Mouse (Mus musculus): ENCODE measurements around the gene Cdyl2. TPM values are rescaled to one million over a fixed set of nuclear protein-coding genes. Genes with fewer than 3 reads are reported as not detected.

Cdyl2 gene
- polyA plus RNA-seq, 1 experiment, result 4.2 TPM

- H3K27ac ChIP-seq (ENCODE audit: insufficient read depth, low read length), result no peak overlapping the region
- H3K4me3 ChIP-seq (ENCODE audit: insufficient read depth, low read length), result no peak overlapping the region
- H3K4me1 ChIP-seq (ENCODE audit: control insufficient read depth, insufficient read depth, low read length), result 0 out of 2 replicates have a peak, but pooled peaks cover 2% of the 10 kb centered on the region
- TF ChIP-seq POLR2A (IDR thresholded peaks at IDR 0.05; ENCODE audit: extremely low read depth, insufficient read depth, low read length) (no peak), CTCF (IDR thresholded peaks at IDR 0.05; ENCODE audit: extremely low read depth, insufficient read depth, low read length) (no peak)
Measured at GRCm38 (mm10) chr8:116735306-116735705, 2.5 kb upstream of the Cdyl2 start.

GRCm38 (mm10) chr8:116734176-116734575, 1.4 kb upstream of the Cdyl2 start:
- Histone ChIP-seq H3K27ac (ENCODE audit: insufficient read depth, low read length) (no peak overlapping the region), H3K4me3 (ENCODE audit: insufficient read depth, low read length) (no peak overlapping the region; the same call in 1 of the 2 replicates), H3K4me1 (ENCODE audit: control insufficient read depth, insufficient read depth, low read length) (0 out of 2 replicates have a peak, but pooled peaks cover 2% of the 10 kb centered on the region)
- no peak for TF ChIP-seq CTCF (IDR thresholded peaks at IDR 0.05; ENCODE audit: extremely low read depth, insufficient read depth, low read length)
- no peak for TF ChIP-seq POLR2A (IDR thresholded peaks at IDR 0.05; ENCODE audit: extremely low read depth, insufficient read depth, low read length)

- Histone ChIP-seq H3K4me3 (ENCODE audit: insufficient read depth, low read length) (peak overlapping the region; percentile 53), H3K4me1 (ENCODE audit: control insufficient read depth, insufficient read depth, low read length) (0 out of 2 replicates have a peak, but pooled peaks cover 2% of the 10 kb centered on the region), H3K27ac (ENCODE audit: insufficient read depth, low read length) (no peak overlapping the region)
- TF ChIP-seq POLR2A (IDR thresholded peaks at IDR 0.05; ENCODE audit: extremely low read depth, insufficient read depth, low read length), result no peak
- TF ChIP-seq CTCF (IDR thresholded peaks at IDR 0.05; ENCODE audit: extremely low read depth, insufficient read depth, low read length), result no peak
Measured at GRCm38 (mm10) chr8:116733648-116734014, 840 bp upstream of the Cdyl2 start.

- no peak for TF ChIP-seq POLR2A (IDR thresholded peaks at IDR 0.05; ENCODE audit: extremely low read depth, insufficient read depth, low read length)
- TF ChIP-seq CTCF (IDR thresholded peaks at IDR 0.05; ENCODE audit: extremely low read depth, insufficient read depth, low read length), result no peak
Measured at GRCm38 (mm10) chr8:116731976-116732683, 661 bp downstream of the Cdyl2 start.

GRCm38 (mm10) chr8:116721451-116721850, 11.3 kb downstream of the Cdyl2 start:
- no peak overlapping the region for H3K4me3 ChIP-seq (ENCODE audit: insufficient read depth, low read length)
- H3K27ac ChIP-seq (ENCODE audit: insufficient read depth, low read length), result no peak overlapping the region
- no peaks in the 10 kb centered on the region for H3K4me1 ChIP-seq (ENCODE audit: control insufficient read depth, insufficient read depth, low read length)
- TF ChIP-seq POLR2A (IDR thresholded peaks at IDR 0.05; ENCODE audit: extremely low read depth, insufficient read depth, low read length), result no peak
- TF ChIP-seq CTCF (IDR thresholded peaks at IDR 0.05; ENCODE audit: extremely low read depth, insufficient read depth, low read length), result no peak

More at GRCm38 (mm10) chr8:116731976-116732683, 661 bp downstream of the Cdyl2 start:
- peak overlapping the region; percentile 53 for H3K4me3 ChIP-seq (ENCODE audit: insufficient read depth, low read length)
- H3K27ac ChIP-seq (ENCODE audit: insufficient read depth, low read length), result no peak overlapping the region
- 0 out of 2 replicates have a peak, but pooled peaks cover 2% of the 10 kb centered on the region for H3K4me1 ChIP-seq (ENCODE audit: control insufficient read depth, insufficient read depth, low read length)

- Histone ChIP-seq H3K27ac (ENCODE audit: insufficient read depth, low read length) (no peak overlapping the region), H3K4me3 (ENCODE audit: insufficient read depth, low read length) (no peak overlapping the region), H3K4me1 (ENCODE audit: control insufficient read depth, insufficient read depth, low read length) (no peaks in the 10 kb centered on the region)
- TF ChIP-seq CTCF (IDR thresholded peaks at IDR 0.05; ENCODE audit: extremely low read depth, insufficient read depth, low read length) (no peak), POLR2A (IDR thresholded peaks at IDR 0.05; ENCODE audit: extremely low read depth, insufficient read depth, low read length) (no peak)
Measured at GRCm38 (mm10) chr8:116707496-116707895, 25.3 kb downstream of the Cdyl2 start.

GRCm38 (mm10) chr8:116702501-116702900, 30.3 kb downstream of the Cdyl2 start:
- H3K27ac ChIP-seq (ENCODE audit: insufficient read depth, low read length), result no peak overlapping the region
- H3K4me1 ChIP-seq (ENCODE audit: control insufficient read depth, insufficient read depth, low read length), result no peaks in the 10 kb centered on the region
- TF ChIP-seq POLR2A (IDR thresholded peaks at IDR 0.05; ENCODE audit: extremely low read depth, insufficient read depth, low read length) (no peak), CTCF (IDR thresholded peaks at IDR 0.05; ENCODE audit: extremely low read depth, insufficient read depth, low read length) (no peak)
- H3K4me3 ChIP-seq (ENCODE audit: insufficient read depth, low read length), result no peak overlapping the region

- TF ChIP-seq POLR2A (IDR thresholded peaks at IDR 0.05; ENCODE audit: extremely low read depth, insufficient read depth, low read length) (no peak), CTCF (IDR thresholded peaks at IDR 0.05; ENCODE audit: extremely low read depth, insufficient read depth, low read length) (no peak)
- H3K4me1 ChIP-seq (ENCODE audit: control insufficient read depth, insufficient read depth, low read length), result no peaks in the 10 kb centered on the region
- no peak overlapping the region for H3K4me3 ChIP-seq (ENCODE audit: insufficient read depth, low read length)
- no peak overlapping the region for H3K27ac ChIP-seq (ENCODE audit: insufficient read depth, low read length)
Measured at GRCm38 (mm10) chr8:116692931-116693330, 39.9 kb downstream of the Cdyl2 start.

- no peaks in the 10 kb centered on the region for H3K4me1 ChIP-seq (ENCODE audit: control insufficient read depth, insufficient read depth, low read length)
- no peak overlapping the region for H3K27ac ChIP-seq (ENCODE audit: insufficient read depth, low read length)
- no peak for TF ChIP-seq POLR2A (IDR thresholded peaks at IDR 0.05; ENCODE audit: extremely low read depth, insufficient read depth, low read length)
- no peak for TF ChIP-seq CTCF (IDR thresholded peaks at IDR 0.05; ENCODE audit: extremely low read depth, insufficient read depth, low read length)
- H3K4me3 ChIP-seq (ENCODE audit: insufficient read depth, low read length), result no peak overlapping the region
Measured at GRCm38 (mm10) chr8:116689741-116690140, 43.0 kb downstream of the Cdyl2 start.

GRCm38 (mm10) chr8:116676174-116676573, 56.6 kb downstream of the Cdyl2 start:
- TF ChIP-seq CTCF (IDR thresholded peaks at IDR 0.05; ENCODE audit: extremely low read depth, insufficient read depth, low read length) (no peak), POLR2A (IDR thresholded peaks at IDR 0.05; ENCODE audit: extremely low read depth, insufficient read depth, low read length) (no peak)
- H3K4me3 ChIP-seq (ENCODE audit: insufficient read depth, low read length), result no peak overlapping the region
- no peak overlapping the region for H3K27ac ChIP-seq (ENCODE audit: insufficient read depth, low read length)
- H3K4me1 ChIP-seq (ENCODE audit: control insufficient read depth, insufficient read depth, low read length), result no peaks in the 10 kb centered on the region

All from cortical plate, adult 2 months (tissue).